Mouse (Mus musculus) liver, embryonic 14.5 days (tissue): ENCODE data around the gene Prl7b1.

ENCODE experiments used
- CTCF ChIP-seq: IDR thresholded peaks from 2 replicates; pipeline ENCODE4 v1.5.1; 2016; ENCODE audit warnings: antibody characterized with exemption, low read depth, control low read depth
- EP300 ChIP-seq: IDR thresholded peaks from 2 replicates; pipeline ENCODE4 v1.6.1; 2016; ENCODE audit warnings: antibody characterized with exemption, low read depth

DNA sequence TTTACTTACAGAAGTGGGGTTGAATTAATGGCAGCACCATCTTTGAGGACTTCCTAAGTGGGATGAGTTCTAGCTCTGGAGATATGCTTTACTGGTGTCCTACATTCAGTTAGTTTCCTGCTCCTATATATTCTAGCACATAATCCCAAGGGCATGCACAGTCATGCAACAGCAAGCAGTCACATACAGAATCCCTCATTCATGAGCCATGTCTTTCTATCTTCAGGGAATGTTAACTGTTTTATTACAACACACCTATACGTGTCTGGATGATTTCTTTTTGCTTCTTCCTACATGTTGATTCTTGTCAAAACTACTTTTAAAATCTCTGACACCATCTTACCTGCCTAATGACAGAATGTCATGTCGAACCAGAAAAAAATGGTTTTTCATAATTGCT lies 28.3 kb downstream of the Prl7b1 start, which contains the start of gene Prl8a1:
- TF ChIP-seq CTCF: no peak
- no peak for TF ChIP-seq EP300
